Mouse (Mus musculus) embryo, embryonic 11.5 days (tissue): Measurements from ENCODE around the gene Dnaaf1.
A peak's percentile ranks its signal among the peaks of the same experiment; 100 is the strongest.

Experiments
- DNase-seq: peaks from one replicate; pipeline ENCODE4 v3.0.0-alpha.2; 2012; ENCODE audit warnings: low read depth, low spot score

The Dnaaf1 gene

DNA sequence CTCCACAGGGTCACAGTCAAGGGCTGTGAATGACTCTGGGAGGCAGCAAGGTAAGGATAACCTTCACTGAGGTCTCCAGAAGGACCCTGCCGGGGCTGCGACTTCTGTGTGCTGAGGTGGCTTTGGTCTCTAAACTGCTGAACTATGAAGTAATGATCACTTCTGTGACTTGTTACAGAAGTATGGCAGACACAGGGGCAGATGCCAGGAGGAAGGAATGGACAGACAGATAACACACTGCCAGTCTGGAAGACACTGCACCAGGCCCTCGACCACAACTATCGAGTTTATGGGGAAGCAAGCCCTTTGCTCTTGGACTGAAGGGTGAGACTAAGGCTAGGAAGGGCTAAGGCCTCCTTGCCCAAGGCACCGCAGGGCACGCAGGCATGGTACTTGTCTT is 3.9 kb upstream of the Dnaaf1 start:
- no peak for DNase-seq

DNA sequence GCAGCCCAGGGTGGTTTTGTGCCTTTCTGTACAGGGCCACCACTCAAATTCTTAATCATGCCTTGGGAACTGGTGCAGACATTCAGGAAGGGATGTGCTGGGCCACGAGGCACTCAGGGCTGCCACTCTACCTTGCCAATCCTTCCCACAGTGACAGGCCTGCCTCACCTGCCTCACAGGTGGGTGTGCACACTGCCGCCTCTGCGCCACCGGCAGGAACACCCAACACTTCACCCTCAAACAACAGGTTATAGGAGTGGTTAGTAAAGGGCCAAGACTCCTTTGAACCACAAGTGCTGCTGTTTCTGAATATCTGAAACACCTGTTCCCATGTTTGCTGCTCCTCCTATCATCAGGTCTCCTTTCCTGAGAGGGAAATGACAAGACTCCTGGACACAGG is 2.6 kb upstream of the Dnaaf1 start:
- no peak for DNase-seq

DNA sequence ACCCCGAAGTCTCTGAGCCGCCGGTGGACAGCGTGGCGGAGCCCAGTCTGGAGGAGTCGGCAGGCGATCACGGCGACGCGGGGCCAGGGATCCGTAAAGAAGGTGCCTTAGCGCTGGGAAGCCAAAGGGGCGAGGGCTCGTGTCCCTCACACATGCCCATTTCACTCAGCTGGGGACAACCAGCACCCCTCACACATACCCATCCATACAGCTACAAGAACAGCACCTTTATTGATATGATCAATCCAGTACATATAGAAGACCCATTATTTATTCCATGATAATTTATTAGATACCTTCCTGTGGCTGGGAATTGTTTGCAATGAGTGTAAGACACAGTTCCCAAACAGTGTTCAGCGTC is 311 bp downstream of the Dnaaf1 start:
- DNase-seq = no peak

DNA sequence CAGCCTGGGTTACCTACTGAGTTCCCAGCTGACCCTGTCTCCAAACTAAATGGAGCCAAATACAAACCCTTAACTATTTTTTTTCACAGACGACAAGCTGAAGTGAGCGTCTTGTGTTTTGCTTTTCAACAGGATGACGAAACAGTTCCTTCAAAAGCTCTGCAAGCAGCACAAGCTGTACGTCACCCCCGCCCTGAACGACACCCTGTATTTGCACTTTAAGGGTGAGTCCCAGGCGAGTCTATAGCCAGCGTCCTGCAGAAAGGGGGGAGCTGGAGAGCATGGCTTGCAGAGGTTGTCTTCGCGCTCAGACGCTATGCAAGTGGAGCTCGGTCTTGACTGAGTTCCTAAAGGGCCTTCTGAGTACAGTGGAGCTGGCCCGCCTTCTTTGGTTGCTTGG is 4.1 kb downstream of the Dnaaf1 start:
- DNase-seq = no peak

DNA sequence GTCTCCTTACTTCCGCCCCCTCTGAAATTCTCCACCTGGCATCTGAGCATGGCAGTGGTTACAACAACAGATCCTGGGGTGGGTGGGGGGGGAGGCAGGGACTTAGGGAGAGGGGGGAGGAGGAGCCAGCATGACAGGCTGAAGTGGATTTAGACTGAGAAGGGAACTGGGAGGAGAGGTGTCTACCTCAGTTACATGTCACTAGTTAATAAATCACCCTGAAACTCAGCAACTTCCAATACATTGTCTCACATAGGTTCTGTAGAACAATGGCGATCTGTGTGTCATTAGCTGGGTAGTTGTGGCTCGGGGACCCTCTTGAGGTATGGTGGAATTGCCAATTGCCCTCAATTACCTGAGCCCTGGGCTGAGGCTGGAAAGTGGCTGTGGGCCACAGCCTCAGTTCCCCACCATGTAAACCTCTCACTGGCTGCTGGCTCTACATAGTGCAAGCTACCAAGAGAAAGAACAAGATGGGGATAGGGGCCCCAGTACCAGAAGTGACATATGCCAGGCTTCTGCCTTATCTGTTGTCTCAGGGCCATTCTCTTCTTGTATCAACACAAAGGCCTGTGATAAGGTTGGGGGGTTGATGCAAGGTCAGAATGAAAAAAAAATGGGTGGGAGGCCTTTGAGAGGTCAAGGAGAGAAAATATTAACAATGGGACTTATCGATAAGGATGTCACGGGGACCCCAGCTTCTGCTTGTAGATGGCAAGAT is 5.6 kb downstream of the Dnaaf1 start:
- no peak for DNase-seq

DNA sequence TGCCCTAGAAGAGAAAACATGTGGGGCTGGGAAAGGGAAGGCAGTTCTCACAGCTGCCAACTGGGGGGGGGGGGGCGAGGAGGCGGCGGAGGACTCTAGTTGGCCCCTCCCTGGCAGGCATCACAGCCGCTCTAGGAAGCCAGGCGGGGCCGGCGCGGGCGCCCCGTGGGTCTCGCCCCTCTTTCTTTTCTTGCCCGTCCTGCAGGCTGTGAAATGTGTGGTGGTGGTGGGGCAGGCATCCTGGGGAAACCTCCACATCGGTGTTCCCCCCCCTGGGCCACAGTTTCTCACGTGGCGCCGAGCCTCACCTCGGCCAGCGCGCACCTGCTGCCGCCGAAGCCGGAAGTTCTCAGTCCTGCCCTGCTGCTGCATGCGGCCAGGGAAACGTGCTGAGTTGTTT is 10.9 kb downstream of the Dnaaf1 start:
- DNase-seq = no peak

DNA sequence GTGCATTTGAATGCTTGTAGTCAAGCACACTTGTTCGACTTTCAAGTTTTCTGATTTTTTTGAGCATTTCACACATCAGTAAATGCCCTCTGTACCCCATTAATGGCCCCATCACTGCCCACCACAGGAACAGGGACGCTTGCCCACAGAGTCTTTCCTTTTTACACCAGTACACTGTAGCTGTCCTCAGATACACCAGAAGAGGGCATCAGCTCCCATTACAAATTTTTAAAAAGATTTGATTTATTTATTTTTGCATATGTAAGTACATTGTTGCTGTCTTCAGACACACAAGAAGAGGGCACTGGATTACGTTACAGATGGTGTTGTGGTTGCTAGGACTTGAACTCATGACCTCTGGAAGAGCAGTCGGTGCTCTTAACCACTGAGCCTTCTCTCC is 13.3 kb downstream of the Dnaaf1 start:
- DNase-seq = no peak

DNA sequence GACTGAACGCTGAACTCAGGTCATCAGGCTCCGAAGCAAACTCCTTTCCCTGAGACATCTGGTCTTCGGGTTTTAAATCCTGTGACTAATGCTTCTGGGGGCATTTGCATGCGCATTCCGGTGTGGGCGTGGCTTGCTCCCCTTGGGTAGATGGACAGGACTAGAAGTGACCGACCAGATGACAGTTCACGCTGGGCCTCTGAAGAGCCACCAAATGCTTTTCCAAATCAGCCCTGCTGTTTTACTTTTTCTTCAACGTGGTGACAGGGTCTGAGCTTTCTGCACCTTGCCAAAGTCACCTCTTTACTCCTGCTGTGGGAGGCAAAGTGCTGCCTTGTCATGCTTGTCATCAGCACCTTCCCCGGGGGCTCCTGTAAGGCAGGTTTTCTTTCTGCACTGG is 13.8 kb downstream of the Dnaaf1 start:
- DNase-seq = no peak

DNA sequence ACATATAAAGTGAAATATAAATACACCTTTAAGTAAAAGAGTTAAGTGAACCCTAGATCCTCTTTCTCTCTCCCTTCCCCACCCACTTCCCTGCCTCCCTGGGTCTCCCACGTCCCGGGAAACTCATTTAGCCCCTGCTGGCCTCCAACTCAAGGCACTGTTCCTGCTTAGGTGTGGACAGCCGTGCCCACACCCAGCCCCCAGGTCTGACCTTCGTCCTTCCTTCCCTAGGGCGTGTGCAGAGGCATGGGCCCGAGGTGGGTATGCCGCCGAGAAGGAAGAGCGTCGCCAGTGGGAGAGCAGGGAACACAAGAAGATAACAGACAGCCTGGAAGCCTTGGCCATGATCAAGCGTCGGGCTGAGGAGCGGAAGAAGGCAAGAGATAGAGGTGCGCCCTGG is 15.3 kb downstream of the Dnaaf1 start:
- DNase-seq = no peak

DNA sequence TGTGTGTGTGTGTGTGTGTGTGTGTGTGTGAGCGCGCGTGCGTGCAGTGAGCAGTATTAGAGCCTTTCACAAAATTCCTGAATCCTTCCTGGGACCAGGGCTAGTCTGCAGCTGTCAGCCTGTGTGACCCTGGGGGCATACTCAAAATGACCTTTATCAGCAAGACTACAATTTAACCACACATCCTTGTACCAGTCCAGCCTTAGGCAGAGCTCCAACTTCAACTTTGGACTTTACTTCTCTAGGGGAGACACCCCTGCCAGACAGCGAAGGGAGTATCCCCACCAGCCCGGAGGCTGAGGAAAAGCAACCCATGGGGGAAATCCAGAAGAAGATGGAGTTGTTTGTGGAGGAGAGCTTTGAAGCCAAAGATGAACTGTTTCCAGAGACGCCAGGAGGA is 16.4 kb downstream of the Dnaaf1 start:
- no peak for DNase-seq

DNA sequence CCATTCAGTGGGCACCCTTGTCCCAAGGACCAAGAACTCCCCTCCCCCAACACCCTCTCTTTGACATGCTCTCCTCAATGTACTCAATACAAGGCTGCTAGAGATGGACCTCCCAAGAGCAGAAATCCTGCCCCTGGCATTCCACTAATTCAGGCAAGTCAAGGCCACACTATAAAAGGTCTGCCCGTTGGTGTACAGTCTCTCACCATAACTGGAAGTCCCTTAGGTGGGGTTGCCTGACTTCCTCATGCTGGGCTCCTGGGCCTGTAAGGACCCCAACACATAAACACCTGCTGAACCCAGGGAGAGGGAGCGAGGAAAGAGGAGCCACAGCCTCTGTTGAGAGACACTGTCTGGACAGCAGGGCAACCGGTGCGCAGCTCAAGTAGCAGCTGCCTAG is 28.7 kb downstream of the Dnaaf1 start:
- DNase-seq = no peak

DNA sequence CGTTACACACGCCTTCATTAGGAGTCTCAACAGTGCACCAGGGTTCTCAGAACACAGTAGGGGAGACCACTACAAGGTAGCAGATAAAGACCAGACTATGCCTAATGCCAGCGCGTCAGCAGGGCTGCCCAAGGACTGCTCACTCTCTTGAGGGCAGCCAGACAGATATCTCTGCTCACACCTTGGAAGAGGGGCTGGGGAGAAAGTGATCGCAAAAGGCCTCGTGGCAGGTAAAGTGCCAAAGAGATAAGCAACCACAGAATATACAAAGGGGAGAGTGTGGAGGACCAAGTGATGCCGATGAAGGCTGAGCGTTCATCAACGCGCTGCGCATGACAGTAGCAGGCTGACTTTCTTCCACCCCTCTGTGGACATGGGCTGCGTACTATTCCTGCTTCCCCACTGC is 29.4 kb downstream of the Dnaaf1 start:
- no peak for DNase-seq

DNA sequence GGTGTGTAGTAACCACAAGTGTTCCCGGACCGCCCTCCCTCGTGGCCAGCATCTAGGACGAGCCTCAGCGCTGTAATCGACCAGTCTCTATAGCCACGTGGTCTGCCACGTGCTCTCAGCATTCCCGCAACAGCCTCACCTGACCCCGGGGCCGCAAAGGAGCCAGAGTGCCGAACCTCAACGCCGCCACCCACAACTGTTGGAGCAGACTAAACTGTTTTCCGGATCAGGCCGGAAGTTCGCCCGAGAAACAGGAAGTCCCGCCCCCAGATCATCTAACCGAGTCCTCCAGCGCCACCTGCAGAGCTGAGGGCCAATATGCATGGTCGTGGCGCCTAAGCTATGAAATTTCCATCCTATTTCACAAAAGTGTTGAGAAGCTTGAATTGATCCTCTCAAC is 30.0 kb downstream of the Dnaaf1 start, which contains the start of gene Taf1c:
Gene Taf1c, minus strand, starts transcription at position 227 of the 400 bp plus-strand sequence.
- peak; percentile 89 for DNase-seq

DNA sequence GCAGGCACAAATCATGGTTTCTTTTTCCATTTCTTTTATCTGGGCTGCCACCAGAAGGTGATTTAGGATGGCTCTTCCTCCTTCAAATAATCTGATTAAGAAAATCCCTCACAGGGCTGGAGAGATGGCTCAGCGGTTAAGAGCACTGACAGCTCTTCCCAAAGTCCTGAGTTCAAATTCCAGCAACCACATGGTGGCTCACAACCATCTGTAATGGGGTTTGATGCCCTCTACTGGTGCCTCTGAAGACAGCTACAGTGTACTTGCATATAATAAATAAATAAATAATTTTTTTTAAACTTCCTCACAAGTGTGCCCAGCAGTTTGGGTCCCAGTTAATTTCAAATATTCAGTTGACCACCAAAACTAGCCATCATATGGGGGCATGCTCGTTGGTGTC is 31.2 kb downstream of the Dnaaf1 start:
- DNase-seq = no peak

DNA sequence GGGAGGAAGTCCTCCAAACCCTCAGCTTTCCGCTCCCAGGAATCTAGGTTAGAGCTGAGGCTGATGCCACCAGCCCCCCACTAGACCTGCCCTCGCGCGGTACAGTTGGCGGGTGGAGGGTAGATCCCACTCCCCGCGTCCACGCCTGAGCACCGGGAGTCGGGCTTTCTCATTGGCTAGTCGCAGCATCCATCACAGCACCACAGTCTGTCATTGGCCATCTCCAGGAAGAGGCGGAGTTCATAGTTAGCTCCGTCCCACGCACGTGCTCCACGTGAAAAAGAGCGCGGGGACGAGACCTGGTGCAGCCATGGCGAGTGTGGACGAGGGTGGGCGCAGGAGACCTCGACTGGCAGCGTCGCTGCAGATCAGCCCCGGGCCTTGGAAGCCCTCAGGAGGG is 37.4 kb downstream of the Dnaaf1 start, which contains the start of gene Adad2:
Gene Adad2, plus strand, starts transcription at position 277 of the 400 bp plus-strand sequence.
- DNase-seq = no peak

DNA sequence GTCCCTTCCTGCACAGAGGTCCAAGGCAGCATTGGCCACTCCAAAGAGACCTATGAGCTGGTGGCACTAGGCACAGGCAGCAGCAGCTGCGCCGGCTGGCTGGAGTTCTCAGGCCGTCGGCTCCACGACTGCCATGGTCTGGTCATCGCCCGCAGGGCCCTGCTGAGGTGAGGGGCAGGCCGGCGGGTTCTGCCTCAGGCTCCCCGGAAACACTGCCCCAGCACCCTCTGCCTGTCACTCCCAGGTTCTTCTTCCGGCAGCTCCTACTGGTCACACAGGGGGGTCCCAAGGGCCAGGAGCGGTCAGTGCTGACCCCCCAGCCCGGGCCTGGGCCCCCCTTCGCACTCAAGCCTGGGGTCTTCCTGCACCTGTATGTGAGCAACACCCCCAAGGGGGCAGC is 40.1 kb downstream of the Dnaaf1 start:
- DNase-seq = no peak

DNA sequence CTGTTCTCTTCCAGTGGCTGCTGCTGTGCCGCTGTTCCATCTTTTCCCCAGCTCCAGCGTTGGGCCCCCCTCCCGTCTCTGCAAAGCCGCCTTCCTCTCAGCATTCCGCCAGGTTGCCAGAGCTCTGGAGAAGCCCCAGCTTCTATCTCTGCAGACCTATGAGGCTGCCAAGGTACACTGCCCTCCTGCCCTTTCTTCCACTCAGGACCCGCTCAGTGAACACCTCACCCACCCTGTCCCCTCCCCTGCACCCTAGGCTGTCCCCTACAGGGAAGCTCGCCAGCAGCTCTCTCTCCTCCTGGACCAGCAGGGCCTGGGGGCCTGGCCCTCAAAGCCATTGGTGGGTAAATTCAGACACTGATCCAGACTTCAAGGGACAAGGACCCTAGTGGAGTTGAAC is 41.3 kb downstream of the Dnaaf1 start:
- DNase-seq = no peak

DNA sequence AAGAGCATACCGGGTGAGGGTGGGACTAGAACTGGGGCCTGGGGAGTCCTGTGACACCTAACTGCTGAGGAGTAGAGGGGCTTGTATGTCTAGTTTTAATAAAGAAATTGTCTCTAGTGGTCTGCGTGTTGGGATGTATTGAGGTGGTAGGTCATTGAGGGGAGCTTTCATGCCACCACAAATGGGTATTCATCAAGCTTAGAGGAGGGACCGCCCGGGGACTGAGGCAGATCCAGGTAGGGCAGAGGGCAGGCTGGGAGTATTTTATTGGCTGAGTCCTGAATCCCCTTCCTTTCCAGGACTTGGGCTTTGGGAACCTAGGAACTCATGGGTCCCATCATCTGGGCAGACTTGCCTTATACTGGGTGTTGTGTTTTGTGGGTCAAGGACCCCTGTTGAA is 41.8 kb downstream of the Dnaaf1 start:
- DNase-seq = no peak

DNA sequence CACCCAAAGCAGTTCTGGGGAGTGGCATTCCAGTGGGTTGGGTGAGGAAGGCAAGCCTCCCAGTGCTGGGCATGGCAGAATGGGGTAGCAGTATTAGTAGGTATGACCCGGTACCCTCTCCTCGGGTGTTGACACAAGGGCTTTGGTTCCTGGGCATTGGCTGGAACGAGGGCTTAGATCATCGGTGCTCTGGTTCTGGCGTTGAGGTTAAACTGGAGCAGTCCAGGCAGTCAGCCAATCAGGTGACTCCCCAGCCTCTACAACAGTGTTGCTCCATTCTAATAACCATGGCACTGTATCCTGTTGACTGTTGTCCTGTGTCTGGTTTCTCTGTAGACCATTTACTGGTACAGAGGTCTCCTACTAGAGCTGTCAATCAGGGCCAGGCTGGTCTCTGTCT is 42.6 kb downstream of the Dnaaf1 start:
- DNase-seq = no peak

DNA sequence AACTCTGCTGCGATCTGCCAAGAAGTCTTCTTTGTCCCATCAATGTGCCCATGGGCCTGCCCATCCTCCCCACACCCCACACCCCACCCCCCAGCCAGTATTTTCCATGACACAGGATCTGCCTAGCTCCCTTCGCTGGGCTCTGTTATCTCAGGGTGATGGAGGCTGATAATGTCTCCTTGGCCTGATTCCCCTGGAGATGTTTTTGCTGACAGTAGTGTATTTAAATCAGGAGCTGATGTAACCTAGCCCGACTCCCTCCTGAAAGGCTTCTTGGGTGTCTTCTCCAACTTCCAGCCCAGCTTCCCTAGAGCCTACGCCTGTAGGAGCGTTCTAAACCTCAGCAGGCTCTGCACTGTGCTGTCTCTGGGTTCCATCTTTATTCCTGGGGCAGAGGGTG is 43.9 kb downstream of the Dnaaf1 start:
- DNase-seq = no peak

DNA sequence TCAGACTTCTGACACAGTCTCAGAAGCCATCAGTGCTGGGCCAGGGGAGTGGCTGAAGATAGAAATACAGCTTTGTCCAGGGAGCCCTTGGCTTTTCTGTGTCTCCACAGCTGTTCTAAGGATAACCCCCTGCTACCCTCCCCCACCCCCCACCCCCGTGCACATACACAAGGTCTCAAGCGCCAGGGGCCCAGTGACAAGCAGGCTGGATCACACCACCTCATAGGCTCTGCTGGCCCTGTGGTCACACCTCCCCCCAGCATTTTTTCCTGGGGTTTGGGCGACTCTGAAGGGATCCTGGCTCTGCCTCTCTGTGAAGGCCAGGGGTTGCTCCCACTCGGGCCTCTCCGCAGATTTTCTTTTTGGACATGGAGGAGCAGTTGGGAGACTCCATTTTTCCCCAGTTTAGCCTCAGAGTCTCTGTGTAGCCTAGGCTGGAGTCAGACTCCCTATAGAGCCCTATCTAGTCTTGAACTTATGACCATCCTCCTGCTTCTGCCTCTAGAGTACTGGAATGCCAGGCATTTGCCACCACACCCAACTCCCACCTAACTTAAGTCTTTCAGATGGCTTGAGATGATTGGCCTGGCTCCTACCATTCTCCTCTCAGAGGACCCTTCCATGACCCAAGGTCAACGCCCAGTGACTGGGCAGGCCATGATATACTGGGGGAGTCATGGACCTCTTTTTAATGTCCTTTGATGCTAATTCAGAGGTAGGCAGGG is 45.2 kb downstream of the Dnaaf1 start:
- DNase-seq = no peak

DNA sequence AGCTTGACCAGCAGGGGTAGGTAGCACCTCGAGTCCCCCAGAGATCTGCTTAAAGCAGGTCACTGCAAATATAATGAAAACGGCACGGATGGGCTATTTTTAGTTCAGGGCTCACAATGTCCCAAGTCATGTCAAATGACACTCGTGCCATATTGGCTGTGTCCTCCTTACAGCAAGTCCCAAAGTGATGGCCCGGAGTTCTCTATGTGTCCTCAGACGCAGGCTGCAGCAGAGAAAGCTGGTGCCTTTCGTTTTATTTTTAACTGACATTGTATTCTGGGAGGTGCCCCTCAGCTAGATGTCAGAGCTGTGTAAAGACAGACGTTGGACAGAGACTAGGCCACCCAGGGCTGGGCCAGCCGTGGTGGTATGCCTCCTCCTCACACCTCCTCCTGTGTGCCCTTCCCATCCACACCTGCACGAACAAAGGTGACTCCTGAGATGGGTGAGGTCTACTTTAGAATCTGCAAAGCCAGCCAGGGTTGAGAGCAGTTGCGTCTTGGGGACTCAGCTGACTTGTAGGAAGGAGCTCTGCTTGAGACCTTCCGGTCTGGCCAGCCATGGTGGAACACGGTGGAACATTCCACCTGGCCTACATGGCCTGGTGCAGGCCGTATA is 45.9 kb downstream of the Dnaaf1 start:
- DNase-seq = no peak

DNA sequence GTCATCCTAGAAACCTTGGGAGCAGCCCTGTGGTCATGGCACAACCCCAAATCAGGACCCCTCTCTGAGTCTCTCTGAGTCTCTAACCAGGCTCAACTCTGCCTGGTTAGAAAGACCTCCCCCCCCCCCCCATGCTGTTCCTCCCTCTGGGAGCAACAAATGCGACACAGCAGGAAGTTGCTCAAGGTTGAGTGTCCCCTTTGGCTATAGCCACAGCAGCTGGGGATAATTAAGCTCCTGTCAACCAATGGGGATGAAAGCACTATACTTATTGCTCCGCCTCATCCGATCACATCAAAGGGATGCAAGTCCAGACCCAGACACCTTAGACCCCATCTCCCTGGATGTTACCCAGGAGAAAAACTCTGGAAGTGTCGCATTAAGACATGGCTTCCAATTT is 47.5 kb downstream of the Dnaaf1 start:
- DNase-seq = no peak
